Mouse (Mus musculus): Measurements from ENCODE around the gene Immp2l.

GRCm38 (mm10) chr12:41733168-41733567 is 709.3 kb downstream of the Immp2l start:
- TF ChIP-seq USF1 (IDR thresholded peaks at IDR 0.05; ENCODE audit: low read depth) (no peak), MAX (IDR thresholded peaks at IDR 0.05; ENCODE audit: low read depth) (no peak), POLR2A (IDR thresholded peaks at IDR 0.05; ENCODE audit: insufficient read length, low read depth) (no peak), TCF12 (IDR thresholded peaks at IDR 0.05; ENCODE audit: insufficient read depth, poor library complexity, severe bottlenecking) (no peak), CEBPB (IDR thresholded peaks at IDR 0.05; ENCODE audit: insufficient read depth, poor library complexity, severe bottlenecking) (no peak), MYOG (IDR thresholded peaks at IDR 0.05; ENCODE audit: control insufficient read depth in 1 of 3, insufficient read depth in 1 of 3, insufficient read length in 2 of 3, low read depth in 2 of 3) (no peak), REST (IDR thresholded peaks at IDR 0.05; ENCODE audit: insufficient read depth, insufficient read length) (no peak), E2F4 (IDR thresholded peaks at IDR 0.05; ENCODE audit: insufficient read depth) (no peak), MYOD1 (IDR thresholded peaks at IDR 0.05; ENCODE audit: control insufficient read depth in 1 of 3, insufficient read length in 2 of 3, low read depth in 2 of 3) (no peak), SRF (IDR thresholded peaks at IDR 0.05; ENCODE audit: control insufficient read depth, insufficient read length, low read depth) (no peak), POLR2AphosphoS2 (IDR thresholded peaks at IDR 0.05; ENCODE audit: insufficient read length, low read depth) (no peak), TCF3 (IDR thresholded peaks at IDR 0.05; ENCODE audit: insufficient read length, low read depth) (no peak)

All from myocyte (in vitro differentiated cells).